1 mouse cellular context compared by ENCODE assay signal in the genomic region with DNA sequence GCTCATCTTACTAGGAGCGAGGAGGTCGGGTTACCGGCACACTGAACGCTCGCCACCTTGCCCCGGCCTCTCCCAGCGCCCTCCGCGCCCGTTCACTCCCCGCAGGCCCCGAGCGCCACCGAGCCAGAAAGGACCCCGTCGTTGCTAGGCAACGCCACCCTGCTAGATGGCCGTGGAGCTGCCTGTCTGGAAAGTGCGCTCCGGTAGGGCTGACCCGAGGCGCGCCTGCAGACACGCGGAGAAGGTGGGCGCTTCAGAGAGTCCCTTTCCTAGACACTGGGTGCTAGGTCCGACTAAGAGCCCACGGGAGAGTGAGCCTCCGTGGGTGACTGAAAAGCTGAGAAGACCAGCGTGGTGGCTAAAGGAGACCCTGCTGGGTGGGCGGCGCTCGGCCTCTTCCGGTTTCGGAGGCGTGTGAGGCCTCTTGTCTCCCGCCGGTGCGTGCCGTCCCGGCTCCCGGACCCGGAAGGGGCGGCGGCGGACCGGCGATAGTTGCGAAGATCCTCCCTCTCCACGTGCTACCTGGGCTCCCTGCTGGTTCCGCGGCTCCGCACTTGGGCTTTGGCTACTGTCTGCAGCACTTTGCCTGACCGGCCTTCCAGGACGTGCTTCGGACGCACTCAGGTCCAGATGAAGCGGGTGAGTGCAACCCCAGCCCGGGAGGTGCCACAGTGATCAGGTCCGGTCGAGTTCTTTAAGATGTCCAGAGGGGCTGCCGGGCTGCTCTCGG.
TF ChIP-seq lines count a peak whose summit lies in the region.

A gene (minus strand): TSS at position 139 of the 730 bp plus-strand sequence.
A gene (plus strand): TSS at position 185 of the 730 bp plus-strand sequence.

TF ChIP-seq in CH12.LX, 34 proteins besides CTCF, POLR2A, EP300 and RAD21 (continued from another document):
- no peak for TF ChIP-seq PAX5 (IDR thresholded peaks at IDR 0.05; ENCODE audit: low read length)
- peak; percentile 43 for TF ChIP-seq TCF12 (IDR thresholded peaks at IDR 0.05; ENCODE audit: low read depth, low read length)
- peak; percentile 82 for TF ChIP-seq IRF4 (IDR thresholded peaks at IDR 0.05; ENCODE audit: low read depth, low read length)
- no peak; the same call in 1 of the 2 replicates for TF ChIP-seq GABPA (IDR thresholded peaks at IDR 0.05; ENCODE audit: insufficient replicate concordance, low read depth, low read length)
- TF ChIP-seq USF2 (conservative IDR thresholded peaks at IDR 0.05; ENCODE audit: low read depth, low read length): no peak
- peak; percentile 97 for TF ChIP-seq ELF1 (IDR thresholded peaks at IDR 0.05; ENCODE audit: low read depth, low read length)
- TF ChIP-seq KAT2A (IDR thresholded peaks at IDR 0.05; ENCODE audit: insufficient replicate concordance, low read length): peak; percentile 77; the same call in 1 of the 2 replicates
- TF ChIP-seq MXI1 (IDR thresholded peaks at IDR 0.05; ENCODE audit: low read depth, low read length): peak; percentile 100
- no peak; the same call in 1 of the 2 replicates for TF ChIP-seq UBTF (IDR thresholded peaks at IDR 0.05; ENCODE audit: low read depth, low read length)
- no peak for TF ChIP-seq CHD1 (IDR thresholded peaks at IDR 0.05; ENCODE audit: low read depth, low read length)
- TF ChIP-seq BHLHE40 (IDR thresholded peaks at IDR 0.05; ENCODE audit: low read depth, low read length): peak; percentile 93
- no peak for TF ChIP-seq SMC3 (IDR thresholded peaks at IDR 0.05; ENCODE audit: low read depth, low read length)
- no peak for TF ChIP-seq ZC3H11A (IDR thresholded peaks at IDR 0.05; ENCODE audit: low read depth, low read length)
- peak; percentile 95 for TF ChIP-seq MYC (IDR thresholded peaks at IDR 0.05; ENCODE audit: low read depth, low read length)
- TF ChIP-seq NELFE (IDR thresholded peaks at IDR 0.05; ENCODE audit: low read depth, low read length): peak; percentile 78
- peak; percentile 58; the same call in 1 of the 2 replicates for TF ChIP-seq TBP (conservative IDR thresholded peaks at IDR 0.05; ENCODE audit: low read depth, low read length)
